Mouse (Mus musculus): ENCODE measurements around the gene Spata9. TPM values are rescaled to one million over a fixed set of nuclear protein-coding genes. Genes with fewer than 3 reads are reported as not detected.
"Not testable (repeated sequence)": the region's sequence is repeated elsewhere in the genome, so short reads cannot be mapped to it uniquely, and the experiment has no call there.

Spata9 gene
- polyA plus RNA-seq (2012; rRNA removed): not detected in 2 replicates

DNA sequence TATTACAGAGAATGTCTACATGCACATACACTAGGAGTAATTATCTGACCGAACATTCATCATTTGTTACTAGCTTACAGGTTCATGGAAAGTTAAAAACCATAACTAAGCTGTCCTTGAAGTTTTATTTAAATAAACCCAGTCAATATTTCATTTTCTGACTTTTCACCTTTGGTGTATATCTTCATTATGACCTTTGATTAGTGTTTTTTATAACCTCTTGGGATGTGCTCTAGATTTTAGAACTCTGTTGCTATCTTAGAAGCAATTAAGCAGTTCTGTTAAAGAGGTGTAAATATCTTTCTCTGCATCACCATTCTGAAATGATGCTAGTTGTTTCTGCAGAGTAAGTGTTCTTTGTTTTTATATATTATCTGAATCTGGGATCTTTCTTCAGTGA lies at the start of gene Spata9:
Spata9 (plus strand) TSS at position 301 of the 400 bp plus-strand sequence.
- Histone ChIP-seq H3K27me3 (ENCODE audit: control insufficient read depth, insufficient read depth, low read length) (no peaks in the 10 kb centered on the region), H3K4me1 (ENCODE audit: control insufficient read depth, insufficient read depth, insufficient read length) (no peaks in the 10 kb centered on the region), H3K4me3 (ENCODE audit: extremely low read depth, insufficient read depth, insufficient read length) (no peak within 1 kb of the TSS), H3K27ac (ENCODE audit: insufficient read depth, low read length) (no peak within 1 kb of the TSS), H3K36me3 (ENCODE audit: control insufficient read depth, insufficient read depth, low read length) (no peaks in the 10 kb centered on the region)
- 82% methylated on average over 1 of the region's 1 CpGs for WGBS
- TF ChIP-seq POLR2A (IDR thresholded peaks at IDR 0.05; ENCODE audit: low read depth, low read length): no peak
- TF ChIP-seq CTCF (IDR thresholded peaks at IDR 0.05; ENCODE audit: extremely low read depth, insufficient read depth, insufficient read length, insufficient replicate concordance): no peak
- DNase-seq (ENCODE audit: low read depth in 1 of 2, low spot score in 2 of 2): no peak

- Histone ChIP-seq H3K36me3 (ENCODE audit: control insufficient read depth, insufficient read depth, low read length) (no peaks in the 10 kb centered on the region), H3K27me3 (ENCODE audit: control insufficient read depth, insufficient read depth, low read length) (no peaks in the 10 kb centered on the region), H3K4me3 (ENCODE audit: extremely low read depth, insufficient read depth, insufficient read length) (no peak overlapping the region), H3K27ac (ENCODE audit: insufficient read depth, low read length) (no peak overlapping the region), H3K4me1 (ENCODE audit: control insufficient read depth, insufficient read depth, insufficient read length) (no peaks in the 10 kb centered on the region)
- TF ChIP-seq CTCF (IDR thresholded peaks at IDR 0.05; ENCODE audit: extremely low read depth, insufficient read depth, insufficient read length, insufficient replicate concordance) (no peak), POLR2A (IDR thresholded peaks at IDR 0.05; ENCODE audit: low read depth, low read length) (no peak)
- no peak for DNase-seq (ENCODE audit: low read depth in 1 of 2, low spot score in 2 of 2)
Measured at GRCm38 (mm10) chr13:75927951-75928350, 39.0 kb upstream of the Spata9 start.

DNA sequence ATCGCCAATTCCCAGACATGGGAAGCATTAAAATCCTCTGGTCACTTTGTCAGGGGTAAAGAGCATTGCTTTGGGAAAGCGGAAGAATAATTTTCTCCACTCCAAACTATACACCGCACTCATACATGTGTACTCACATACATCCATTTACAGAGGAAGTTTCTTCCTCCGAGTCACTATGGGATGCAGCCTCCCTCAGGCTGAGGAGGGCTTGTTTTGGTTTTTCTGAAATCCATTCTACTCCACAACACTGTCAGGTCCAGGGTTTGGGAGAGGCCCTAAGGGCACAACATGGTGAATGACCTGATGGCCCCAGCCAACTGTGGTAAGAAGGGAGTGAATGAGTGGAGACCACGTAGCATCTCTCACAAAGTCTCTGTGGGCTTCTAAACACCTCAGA lies 37.9 kb upstream of the Spata9 start:
- WGBS: 92% methylated on average over 5 of the region's 5 CpGs

DNA sequence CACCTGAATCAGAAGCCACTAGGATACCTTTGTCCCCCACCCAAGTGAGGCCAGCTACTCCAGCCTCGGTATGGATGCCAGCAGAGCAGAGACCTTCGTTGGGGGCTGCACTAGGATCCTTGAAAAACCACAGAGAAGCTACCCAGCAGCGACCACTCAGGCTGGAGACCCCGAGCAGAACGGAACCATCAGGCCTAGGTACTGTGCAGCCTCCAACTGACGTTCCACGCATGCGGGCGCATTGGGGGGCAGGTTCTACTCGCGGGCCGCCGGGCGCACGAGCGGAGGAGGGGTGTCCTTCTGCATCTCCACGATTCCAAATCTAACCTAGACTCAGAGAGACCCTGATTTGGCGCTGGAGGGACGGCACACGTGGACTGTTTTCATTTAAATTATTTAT lies 36.9 kb upstream of the Spata9 start:
- H3K27ac ChIP-seq (ENCODE audit: insufficient read depth, low read length): no peak overlapping the region
- H3K36me3 ChIP-seq (ENCODE audit: control insufficient read depth, insufficient read depth, low read length): no peaks in the 10 kb centered on the region
- 88% methylated on average over 20 of the region's 20 CpGs for WGBS
- no peaks in the 10 kb centered on the region for H3K27me3 ChIP-seq (ENCODE audit: control insufficient read depth, insufficient read depth, low read length)
- no peaks in the 10 kb centered on the region for H3K4me1 ChIP-seq (ENCODE audit: control insufficient read depth, insufficient read depth, insufficient read length)
- no peak for DNase-seq (ENCODE audit: low read depth in 1 of 2, low spot score in 2 of 2)
- TF ChIP-seq POLR2A (IDR thresholded peaks at IDR 0.05; ENCODE audit: low read depth, low read length): no peak
- TF ChIP-seq CTCF (IDR thresholded peaks at IDR 0.05; ENCODE audit: extremely low read depth, insufficient read depth, insufficient read length, insufficient replicate concordance): no peak
- no peak overlapping the region for H3K4me3 ChIP-seq (ENCODE audit: extremely low read depth, insufficient read depth, insufficient read length)

More for the DNA sequence above, 37.9 kb upstream of the Spata9 start:
- H3K27me3 ChIP-seq (ENCODE audit: control insufficient read depth, insufficient read depth, low read length); H3K27ac ChIP-seq (ENCODE audit: insufficient read depth, low read length); H3K36me3 ChIP-seq (ENCODE audit: control insufficient read depth, insufficient read depth, low read length); H3K4me1 ChIP-seq (ENCODE audit: control insufficient read depth, insufficient read depth, insufficient read length); H3K4me3 ChIP-seq (ENCODE audit: extremely low read depth, insufficient read depth, insufficient read length); DNase-seq (ENCODE audit: low read depth in 1 of 2, low spot score in 2 of 2): not testable (repeated sequence)

DNA sequence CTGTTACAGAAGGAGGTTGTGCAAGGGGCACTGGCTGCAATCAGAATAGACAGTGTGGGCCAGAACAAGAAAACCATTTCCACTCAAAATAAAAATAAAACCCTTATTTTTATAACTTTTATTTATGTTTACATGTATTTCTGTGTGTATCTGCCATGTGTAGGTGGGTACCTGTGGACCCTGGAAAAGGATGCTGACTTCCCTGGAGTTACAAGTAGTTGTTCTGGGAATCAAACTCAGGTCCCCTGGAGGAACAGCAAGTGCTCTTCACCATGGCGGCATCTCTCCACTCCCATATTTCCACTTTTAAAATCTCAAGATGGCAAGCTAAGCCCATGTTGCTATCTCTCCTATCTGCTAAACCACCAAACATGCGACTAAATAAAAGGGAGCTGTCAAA lies 36.3 kb upstream of the Spata9 start:
- no peaks in the 10 kb centered on the region for H3K27me3 ChIP-seq (ENCODE audit: control insufficient read depth, insufficient read depth, low read length)
- TF ChIP-seq CTCF (IDR thresholded peaks at IDR 0.05; ENCODE audit: extremely low read depth, insufficient read depth, insufficient read length, insufficient replicate concordance): no peak
- TF ChIP-seq POLR2A (IDR thresholded peaks at IDR 0.05; ENCODE audit: low read depth, low read length): no peak
- H3K4me3 ChIP-seq (ENCODE audit: extremely low read depth, insufficient read depth, insufficient read length): no peak overlapping the region
- 54% methylated on average over 2 of the region's 2 CpGs for WGBS
- no peaks in the 10 kb centered on the region for H3K36me3 ChIP-seq (ENCODE audit: control insufficient read depth, insufficient read depth, low read length)
- no peak overlapping the region for H3K27ac ChIP-seq (ENCODE audit: insufficient read depth, low read length)
- no peaks in the 10 kb centered on the region for H3K4me1 ChIP-seq (ENCODE audit: control insufficient read depth, insufficient read depth, insufficient read length)
- no peak for DNase-seq (ENCODE audit: low read depth in 1 of 2, low spot score in 2 of 2)

DNA sequence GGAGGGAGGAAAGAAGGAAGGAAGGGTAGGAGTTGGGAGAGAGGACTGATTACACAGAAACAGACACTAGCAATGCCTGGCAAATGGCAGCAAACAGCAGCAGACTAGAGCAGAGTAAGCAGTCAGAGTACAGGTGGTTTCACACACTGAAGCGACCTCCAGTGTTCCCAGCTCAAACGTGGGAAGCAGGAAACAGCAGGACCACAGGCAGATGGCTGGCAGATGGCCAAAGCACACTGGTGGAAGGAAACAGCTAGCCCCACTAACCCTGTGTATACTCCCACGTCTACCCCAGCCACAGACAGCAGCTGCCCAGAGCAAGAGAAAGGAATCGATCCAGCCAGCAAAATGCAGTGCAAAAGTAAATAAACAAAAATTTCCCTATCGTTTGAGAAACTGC lies 35.9 kb upstream of the Spata9 start:
- no peak overlapping the region for H3K4me3 ChIP-seq (ENCODE audit: extremely low read depth, insufficient read depth, insufficient read length)
- no peaks in the 10 kb centered on the region for H3K4me1 ChIP-seq (ENCODE audit: control insufficient read depth, insufficient read depth, insufficient read length)
- no peak overlapping the region for H3K27ac ChIP-seq (ENCODE audit: insufficient read depth, low read length)
- WGBS: 5% methylated on average over 5 of the region's 5 CpGs
- TF ChIP-seq CTCF (IDR thresholded peaks at IDR 0.05; ENCODE audit: extremely low read depth, insufficient read depth, insufficient read length, insufficient replicate concordance): no peak
- TF ChIP-seq POLR2A (IDR thresholded peaks at IDR 0.05; ENCODE audit: low read depth, low read length): no peak
- no peak for DNase-seq (ENCODE audit: low read depth in 1 of 2, low spot score in 2 of 2)
- H3K27me3 ChIP-seq (ENCODE audit: control insufficient read depth, insufficient read depth, low read length): no peaks in the 10 kb centered on the region
- H3K36me3 ChIP-seq (ENCODE audit: control insufficient read depth, insufficient read depth, low read length): no peaks in the 10 kb centered on the region

GRCm38 (mm10) chr13:75933287-75933686 lies 33.7 kb upstream of the Spata9 start:
- no peak for DNase-seq (ENCODE audit: low read depth in 1 of 2, low spot score in 2 of 2)
- no peak for TF ChIP-seq POLR2A (IDR thresholded peaks at IDR 0.05; ENCODE audit: low read depth, low read length)
- Histone ChIP-seq H3K27me3 (ENCODE audit: control insufficient read depth, insufficient read depth, low read length) (no peaks in the 10 kb centered on the region), H3K4me3 (ENCODE audit: extremely low read depth, insufficient read depth, insufficient read length) (no peak overlapping the region), H3K27ac (ENCODE audit: insufficient read depth, low read length) (no peak overlapping the region), H3K4me1 (ENCODE audit: control insufficient read depth, insufficient read depth, insufficient read length) (no peaks in the 10 kb centered on the region), H3K36me3 (ENCODE audit: control insufficient read depth, insufficient read depth, low read length) (no peaks in the 10 kb centered on the region)
- WGBS: 96% methylated on average over 1 of the region's 1 CpGs
